Mouse (Mus musculus): ENCODE data around the gene Akt1s1. TPM values are rescaled to one million over a fixed set of nuclear protein-coding genes. Genes with fewer than 3 reads are reported as not detected.

Gene Akt1s1
- 42.7 and 45.3 TPM in 2 replicates for polyA plus RNA-seq (2016; fragmentation: Nextera tagmentation; extraction: Ambion mirVana)

DNA sequence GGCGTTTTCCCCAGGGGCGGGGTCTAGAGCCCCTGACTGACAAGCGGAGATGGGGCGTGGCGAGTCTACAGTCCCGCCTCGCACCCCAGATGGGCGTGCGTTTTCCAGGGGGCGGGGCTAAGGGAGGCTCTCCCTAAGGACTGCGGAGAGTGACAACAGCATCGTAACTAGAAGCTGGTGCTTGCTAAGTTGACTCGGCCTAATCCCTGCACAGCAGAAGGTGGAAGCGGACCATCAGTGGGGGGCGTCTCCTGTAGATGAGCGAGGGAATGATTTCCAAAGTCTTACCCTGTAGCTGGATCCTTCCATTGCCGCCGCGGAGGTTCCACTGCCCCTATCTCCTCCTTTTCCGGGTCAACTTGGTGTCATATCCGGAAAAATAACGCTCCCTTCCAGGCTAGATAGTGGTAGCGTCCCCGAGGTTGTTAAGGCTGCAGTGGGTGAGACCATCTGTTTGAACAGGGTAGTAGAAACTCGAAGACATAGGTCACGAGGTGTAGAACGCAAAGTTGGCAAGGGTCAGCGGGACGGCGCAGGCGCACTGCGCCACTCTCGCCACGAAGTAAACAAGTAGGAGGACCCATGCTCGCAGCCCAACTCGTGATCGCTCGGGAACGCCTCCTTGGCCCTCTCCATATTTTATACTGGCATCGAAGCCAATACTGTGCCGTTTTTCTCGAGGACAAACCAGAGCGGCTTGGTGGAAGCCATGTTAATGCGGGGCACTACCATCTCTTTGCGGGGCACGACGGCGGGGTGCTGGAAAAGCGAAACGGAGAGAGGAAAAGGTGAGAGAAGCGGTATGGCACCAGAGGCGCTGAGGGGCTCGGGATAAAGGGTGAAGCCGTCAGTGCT lies at the start of gene Akt1s1, which contains the start of gene Tbc1d17:
Gene Akt1s1, plus strand, starts transcription at position 431 of the 855 bp plus-strand sequence.
Gene Tbc1d17, minus strand, starts transcription at position 519 of the 855 bp plus-strand sequence.
- under 1% methylated on average over 54 of the region's 54 CpGs for WGBS (ENCODE audit: insufficient replicate concordance)
- Histone ChIP-seq H3K27ac (peak within 1 kb of the TSS; percentile 94), H3K4me2 (peak within 1 kb of the TSS; percentile 95), H3K9ac (peak within 1 kb of the TSS; percentile 89), H3K4me1 (peaks cover 50% of the 10 kb centered on the region), H3K4me3 (peak within 1 kb of the TSS; percentile 84), H3K27me3 (replicated peaks) (no peaks in the 10 kb centered on the region), H3K9me3 (replicated peaks) (no peaks in the 10 kb centered on the region), H3K36me3 (peaks cover 55% of the 10 kb centered on the region)
- ATAC-seq, result peak; percentile 81

DNA sequence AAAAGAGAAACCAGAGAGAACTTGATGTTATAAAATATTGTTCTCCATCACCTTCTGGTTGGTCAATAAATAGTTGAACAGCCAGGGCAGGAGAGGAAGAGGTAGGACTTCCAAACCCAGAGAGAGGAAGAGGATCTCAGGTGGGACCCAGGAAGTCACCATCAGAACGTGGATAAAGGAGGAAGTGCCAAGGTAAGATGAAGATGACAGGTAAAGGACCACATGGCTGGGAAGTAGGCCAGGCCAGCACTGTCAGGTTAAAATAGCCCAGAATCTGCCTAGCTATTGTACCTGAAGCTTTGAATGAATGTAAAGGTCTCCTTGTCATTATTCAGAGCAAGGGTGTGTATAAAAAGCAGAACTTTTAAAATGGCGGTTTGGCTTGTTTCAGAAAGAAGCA lies 39.9 kb upstream of the Akt1s1 start:
- Histone ChIP-seq H3K4me3 (no peak overlapping the region), H3K36me3 (peaks cover 23% of the 10 kb centered on the region), H3K4me2 (no peak overlapping the region), H3K9ac (no peak overlapping the region), H3K27me3 (replicated peaks) (peaks cover 16% of the 10 kb centered on the region; the same call in 1 of the 2 replicates), H3K27ac (no peak overlapping the region), H3K9me3 (replicated peaks) (no peaks in the 10 kb centered on the region), H3K4me1 (peaks cover 9% of the 10 kb centered on the region; the same call in 1 of the 2 replicates)
- no peak for ATAC-seq
- WGBS (ENCODE audit: insufficient replicate concordance), result 56% methylated on average over 2 of the region's 2 CpGs

DNA sequence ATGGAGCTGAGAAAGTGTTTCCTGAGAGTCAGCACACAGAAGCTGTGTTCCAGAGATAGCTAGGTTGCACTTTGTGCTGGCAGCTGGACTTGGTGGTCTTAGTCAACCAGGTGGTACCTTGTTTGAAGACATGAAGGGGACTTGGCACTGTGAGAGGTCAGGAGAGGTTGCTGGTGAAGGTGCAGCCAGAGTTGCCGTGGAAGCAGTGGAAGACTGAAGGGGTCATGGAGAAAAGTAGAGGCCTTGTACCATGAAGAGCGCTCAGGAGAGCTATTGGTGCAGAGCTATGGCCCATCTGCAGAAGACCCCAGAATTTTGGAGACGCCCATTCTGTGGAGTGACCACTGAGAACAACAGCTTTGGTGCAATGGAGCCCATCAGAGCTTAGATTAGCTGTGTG lies 39.3 kb upstream of the Akt1s1 start:
- Histone ChIP-seq H3K27ac (no peak overlapping the region), H3K9ac (no peak overlapping the region), H3K4me1 (peaks cover 14% of the 10 kb centered on the region), H3K27me3 (replicated peaks) (peaks cover 16% of the 10 kb centered on the region; the same call in 1 of the 2 replicates), H3K4me3 (no peak overlapping the region), H3K36me3 (peaks cover 28% of the 10 kb centered on the region), H3K9me3 (replicated peaks) (no peaks in the 10 kb centered on the region), H3K4me2 (no peak overlapping the region)
- no peak for ATAC-seq
- WGBS (ENCODE audit: insufficient replicate concordance), result 66% methylated on average over 3 of the region's 3 CpGs

DNA sequence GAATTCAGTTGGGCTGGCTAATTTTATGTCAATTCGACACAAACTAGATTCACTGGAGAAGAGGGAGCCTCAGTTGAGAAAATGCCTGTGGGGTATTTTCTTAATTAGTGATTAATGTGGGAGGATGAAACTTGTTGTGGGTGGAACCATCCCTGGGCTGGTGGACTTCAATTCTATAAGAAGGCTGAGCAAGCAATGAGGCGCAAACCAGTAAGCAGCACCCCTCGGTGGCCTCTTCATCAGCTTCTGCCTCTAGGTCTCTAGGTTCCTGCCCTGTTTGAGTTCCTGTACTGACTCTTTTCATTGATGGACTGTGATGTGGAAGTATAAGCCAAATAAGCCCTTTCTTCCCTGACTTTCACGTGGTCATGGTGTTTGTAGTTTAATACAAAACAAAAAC lies 38.4 kb upstream of the Akt1s1 start:
- 62% methylated on average over 4 of the region's 4 CpGs for WGBS (ENCODE audit: insufficient replicate concordance)
- no peak overlapping the region for H3K4me3 ChIP-seq
- H3K36me3 ChIP-seq, result peaks cover 34% of the 10 kb centered on the region
- no peaks in the 10 kb centered on the region for H3K9me3 ChIP-seq (replicated peaks)
- H3K4me2 ChIP-seq, result no peak overlapping the region
- peaks cover 12% of the 10 kb centered on the region; the same call in 1 of the 2 replicates for H3K27me3 ChIP-seq (replicated peaks)
- H3K4me1 ChIP-seq, result peaks cover 22% of the 10 kb centered on the region
- H3K9ac ChIP-seq, result no peak overlapping the region
- no peak for ATAC-seq
- no peak overlapping the region for H3K27ac ChIP-seq

DNA sequence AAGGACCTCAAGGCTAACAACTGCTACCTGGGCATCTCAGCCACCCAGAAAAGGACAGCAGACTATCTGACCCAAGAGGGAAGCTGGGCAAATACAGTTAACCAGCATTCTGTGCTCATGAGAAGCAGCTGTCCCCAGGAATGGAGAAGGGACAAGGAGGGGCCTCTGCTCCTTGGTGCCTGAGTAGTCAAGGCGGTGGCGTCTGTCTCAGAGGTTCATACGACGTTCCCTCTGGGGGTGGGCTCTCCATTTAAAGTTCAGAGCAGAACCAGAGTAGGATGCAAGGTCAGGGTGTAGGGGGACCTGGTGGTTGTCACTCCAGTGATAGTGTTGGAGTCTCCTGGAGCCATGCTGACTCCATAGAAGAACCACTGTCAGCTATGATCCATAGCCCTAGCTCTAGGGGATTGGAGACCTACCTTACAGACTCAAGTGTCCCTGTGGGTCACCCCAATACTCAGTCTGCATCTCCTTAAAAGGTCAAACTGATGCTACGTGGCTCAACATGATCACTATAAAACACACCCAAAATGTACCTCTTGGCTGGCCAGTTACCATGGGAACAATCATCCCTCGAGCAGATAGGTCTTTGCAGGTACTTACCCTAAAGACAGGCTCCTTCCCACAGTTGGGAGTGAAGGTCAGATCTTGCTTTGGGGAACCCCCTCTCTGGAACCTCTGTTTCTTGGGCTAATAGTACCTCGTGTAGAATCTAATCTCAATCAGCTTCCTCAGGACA lies 37.8 kb upstream of the Akt1s1 start:
- Histone ChIP-seq H3K27me3 (replicated peaks) (peaks cover 11% of the 10 kb centered on the region; the same call in 1 of the 2 replicates), H3K4me1 (peaks cover 24% of the 10 kb centered on the region)

DNA sequence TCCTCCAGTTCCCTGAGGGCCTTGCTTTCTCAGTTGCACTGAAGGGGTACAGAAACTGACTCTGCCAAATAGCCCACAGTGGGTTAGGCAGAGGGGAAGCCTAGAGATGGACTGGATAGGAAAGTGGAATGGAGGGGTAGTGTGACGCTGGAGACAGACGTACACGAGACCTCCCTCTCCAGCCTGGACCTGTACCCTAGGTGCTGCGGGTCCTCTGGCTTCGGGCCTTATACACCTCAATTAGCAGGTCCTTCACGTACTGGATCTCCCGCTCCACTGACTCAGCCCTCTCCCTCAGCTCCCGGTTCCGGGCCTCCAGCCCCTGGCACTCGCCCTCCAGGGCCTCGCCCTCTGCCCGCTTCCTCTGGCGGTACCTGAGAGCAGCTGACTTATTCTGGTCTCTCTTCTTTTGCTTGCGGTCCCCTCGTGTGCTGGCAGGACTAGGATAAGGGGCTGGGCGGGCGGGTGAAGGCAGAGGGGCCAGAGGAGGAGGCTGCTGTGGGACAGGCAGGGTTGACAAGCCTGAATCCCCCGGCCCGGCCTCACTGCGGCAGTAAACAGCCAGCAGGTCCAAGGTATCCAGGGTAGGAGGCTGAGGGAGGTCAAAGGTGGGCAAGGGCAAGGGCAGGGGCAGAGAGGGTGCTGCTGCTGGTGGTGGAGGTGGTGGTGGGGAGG lies 36.0 kb upstream of the Akt1s1 start:
- no peaks in the 10 kb centered on the region for H3K27me3 ChIP-seq (replicated peaks)
- no peaks in the 10 kb centered on the region for H3K9me3 ChIP-seq (replicated peaks)
- WGBS (ENCODE audit: insufficient replicate concordance), result 77% methylated on average over 20 of the region's 20 CpGs
- H3K9ac ChIP-seq, result no peak overlapping the region
- H3K27ac ChIP-seq, result no peak overlapping the region
- peaks cover 34% of the 10 kb centered on the region for H3K36me3 ChIP-seq
- no peak overlapping the region for H3K4me3 ChIP-seq
- H3K4me1 ChIP-seq, result peaks cover 32% of the 10 kb centered on the region
- no peak overlapping the region for H3K4me2 ChIP-seq
- no peak for ATAC-seq

More for the DNA sequence above, 37.8 kb upstream of the Akt1s1 start:
- Histone ChIP-seq H3K4me2 (no peak overlapping the region), H3K27ac (no peak overlapping the region), H3K36me3 (peaks cover 34% of the 10 kb centered on the region), H3K4me3 (no peak overlapping the region), H3K9me3 (replicated peaks) (no peaks in the 10 kb centered on the region), H3K9ac (no peak overlapping the region)
- ATAC-seq, result no peak
- WGBS (ENCODE audit: insufficient replicate concordance), result 71% methylated on average over 7 of the region's 7 CpGs

DNA sequence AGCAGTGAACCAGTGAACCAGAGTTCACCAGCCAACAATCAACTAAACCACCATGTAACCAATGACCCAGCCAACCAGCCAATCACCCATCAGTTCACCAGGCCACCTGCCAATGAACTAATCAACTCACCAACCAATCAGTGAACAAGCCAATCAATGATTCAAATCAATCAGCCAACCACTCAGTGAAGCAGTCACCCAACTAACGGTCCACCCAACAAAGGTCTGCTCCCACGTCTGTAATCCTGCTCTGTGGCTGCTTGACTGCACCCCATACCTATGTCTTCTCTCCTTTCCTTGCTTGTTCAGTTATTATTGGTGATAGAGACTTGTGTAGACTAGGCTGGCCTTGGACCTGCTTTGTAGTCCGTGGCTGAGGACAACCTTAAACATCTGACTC lies 34.8 kb upstream of the Akt1s1 start:
- Histone ChIP-seq H3K36me3 (peaks cover 43% of the 10 kb centered on the region), H3K27ac (no peak overlapping the region), H3K4me2 (peak overlapping the region; percentile 88; the same call in 1 of the 2 replicates), H3K9me3 (replicated peaks) (no peaks in the 10 kb centered on the region), H3K4me1 (peaks cover 44% of the 10 kb centered on the region), H3K4me3 (no peak overlapping the region), H3K9ac (no peak overlapping the region), H3K27me3 (replicated peaks) (no peaks in the 10 kb centered on the region)
- WGBS (ENCODE audit: insufficient replicate concordance), result 70% methylated on average over 3 of the region's 3 CpGs
- ATAC-seq, result no peak

DNA sequence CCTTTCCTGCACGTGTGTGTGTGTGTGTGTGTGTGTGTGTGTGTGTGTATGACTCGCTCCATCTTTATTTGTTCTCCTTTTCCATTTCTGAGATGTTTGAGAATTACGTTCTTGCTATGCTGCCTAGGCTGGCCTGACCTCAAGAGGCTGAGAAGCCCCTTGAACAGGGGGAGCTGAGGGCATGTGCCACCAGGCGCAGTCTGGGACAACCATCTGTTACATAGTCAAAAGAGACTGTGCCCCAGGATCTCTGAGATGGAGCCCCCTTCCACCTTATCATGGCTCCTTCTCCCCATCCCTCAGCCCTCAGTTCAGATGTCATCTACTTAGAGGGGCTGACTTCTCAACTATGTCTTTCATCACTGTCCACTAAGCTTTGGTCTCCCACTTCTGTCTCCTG lies 34.4 kb upstream of the Akt1s1 start:
- Histone ChIP-seq H3K27ac (0 out of 2 replicates have a peak overlapping the region, but pooled peaks have one; percentile 97), H3K4me3 (0 out of 2 replicates have a peak overlapping the region, but pooled peaks have one; percentile 84), H3K4me2 (peak overlapping the region; percentile 88), H3K4me1 (peaks cover 48% of the 10 kb centered on the region), H3K36me3 (peaks cover 45% of the 10 kb centered on the region), H3K9me3 (replicated peaks) (no peaks in the 10 kb centered on the region), H3K9ac (no peak overlapping the region), H3K27me3 (replicated peaks) (no peaks in the 10 kb centered on the region)
- WGBS (ENCODE audit: insufficient replicate concordance), result 80% methylated on average over 3 of the region's 4 CpGs
- no peak for ATAC-seq

DNA sequence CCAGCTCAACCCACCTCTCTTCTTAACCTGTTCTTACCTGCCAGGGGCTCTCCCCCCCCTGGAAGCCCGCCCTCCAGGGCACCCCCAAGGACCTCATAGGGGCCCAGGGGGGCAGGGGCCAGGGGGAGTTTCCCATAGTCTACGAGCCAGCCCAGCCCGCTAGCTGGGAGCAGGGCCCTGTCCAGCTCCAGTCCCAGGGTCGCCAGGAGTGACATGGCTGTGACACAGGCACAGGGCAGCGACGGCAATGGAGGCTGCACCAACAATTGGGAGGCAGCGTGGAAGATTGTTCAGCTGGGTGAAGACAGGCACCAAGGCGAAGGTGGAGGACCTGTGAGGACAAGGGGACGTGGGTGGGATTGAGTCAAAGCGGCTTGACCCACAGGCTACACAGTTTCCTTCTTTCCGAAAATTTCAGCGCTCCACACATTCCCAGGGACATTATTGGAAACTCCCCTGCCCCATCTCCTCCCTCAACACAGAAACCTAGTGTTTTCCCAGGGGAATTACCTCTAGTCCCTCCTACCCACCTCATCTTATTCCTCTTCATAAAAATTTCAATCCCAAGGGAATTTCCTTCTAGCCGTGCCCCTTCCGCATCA lies 33.7 kb upstream of the Akt1s1 start:
- H3K4me2 ChIP-seq, result peak overlapping the region; percentile 88
- H3K9ac ChIP-seq, result peak overlapping the region; percentile 97
- peaks cover 54% of the 10 kb centered on the region for H3K4me1 ChIP-seq
- no peak for ATAC-seq
- 44% methylated on average over 14 of the region's 14 CpGs for WGBS (ENCODE audit: insufficient replicate concordance)
- H3K27me3 ChIP-seq (replicated peaks), result no peaks in the 10 kb centered on the region
- H3K27ac ChIP-seq, result peak overlapping the region; percentile 97
- peaks cover 52% of the 10 kb centered on the region for H3K36me3 ChIP-seq
- no peaks in the 10 kb centered on the region for H3K9me3 ChIP-seq (replicated peaks)
- H3K4me3 ChIP-seq, result peak overlapping the region; percentile 84

DNA sequence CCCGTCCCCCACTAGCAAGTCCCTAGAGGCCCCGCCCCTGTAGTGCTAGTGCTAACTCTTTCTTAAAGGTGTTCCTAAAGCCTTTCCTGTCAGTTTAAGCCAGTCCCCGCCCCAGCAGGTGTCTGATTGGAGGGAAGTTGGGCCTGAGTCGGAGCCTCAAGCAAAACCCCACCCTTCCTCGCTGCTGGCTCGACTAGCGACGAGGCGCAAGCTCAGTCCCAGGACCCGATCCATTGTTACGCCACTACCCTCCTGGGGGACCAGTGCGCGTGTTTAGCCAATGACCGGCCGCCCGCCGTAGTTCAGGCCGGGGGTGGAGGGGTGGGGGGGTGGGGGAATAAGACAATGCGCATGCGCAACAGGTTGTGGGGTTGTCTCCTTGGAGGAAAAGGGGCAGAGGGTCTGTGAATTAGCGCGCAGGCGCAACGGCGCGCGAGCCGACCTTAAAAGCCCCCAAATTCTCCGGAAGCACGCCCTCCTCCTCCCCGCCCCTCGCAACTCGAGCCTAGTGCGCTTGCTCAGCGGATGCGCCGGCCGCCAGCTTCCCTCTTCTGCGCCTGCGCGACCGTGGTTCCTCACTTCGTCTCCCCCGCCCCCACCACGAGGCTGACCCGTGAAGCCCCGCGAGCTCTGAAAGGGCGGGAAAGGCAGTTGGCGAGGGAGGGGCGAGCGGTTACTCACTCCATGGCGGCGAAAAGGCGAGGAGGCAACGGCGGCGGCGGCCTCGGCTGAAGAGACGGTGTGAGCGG lies 32.9 kb upstream of the Akt1s1 start, which contains the start of the genes Nup62 and Il4i1:
Gene Nup62, plus strand, starts transcription at position 368 of the 749 bp plus-strand sequence.
Gene Il4i1, plus strand, starts transcription at position 667 of the 749 bp plus-strand sequence.
- no peaks in the 10 kb centered on the region for H3K27me3 ChIP-seq (replicated peaks)
- H3K9ac ChIP-seq, result peak within 1 kb of the TSS; percentile 97
- peak within 1 kb of the TSS; percentile 88 for H3K4me2 ChIP-seq
- ATAC-seq, result peak; percentile 89
- H3K4me3 ChIP-seq, result peak within 1 kb of the TSS; percentile 84
- 0% methylated on average over 62 of the region's 62 CpGs for WGBS (ENCODE audit: insufficient replicate concordance)
- peak within 1 kb of the TSS; percentile 97 for H3K27ac ChIP-seq
- peaks cover 51% of the 10 kb centered on the region for H3K36me3 ChIP-seq
- H3K4me1 ChIP-seq, result peaks cover 63% of the 10 kb centered on the region
- H3K9me3 ChIP-seq (replicated peaks), result no peaks in the 10 kb centered on the region

Data from liver, embryonic 12.5 days (tissue).